Mouse (Mus musculus): ENCODE results near the gene Gm5849. TPM values are rescaled to one million over a fixed set of nuclear protein-coding genes. Genes with fewer than 3 reads are reported as not detected.
"Not testable (repeated sequence)": the region's sequence is repeated elsewhere in the genome, so short reads cannot be mapped to it uniquely, and the experiment has no call there.

Gm5849 gene
- not detected in 2 replicates for polyA plus RNA-seq (2015; fragmentation: Nextera tagmentation; extraction: Ambion mirVana)

- not testable (repeated sequence) for H3K4me2 ChIP-seq (replicated peaks); H3K36me3 ChIP-seq; ATAC-seq (ENCODE audit: low FRiP score, low read depth); H3K4me3 ChIP-seq; H3K9ac ChIP-seq; H3K4me1 ChIP-seq; H3K9me3 ChIP-seq; H3K27me3 ChIP-seq; H3K27ac ChIP-seq
- 86% methylated on average over 1 of the region's 1 CpGs for WGBS
Observed at GRCm38 (mm10) chr3:90777776-90778175, at the start of gene Gm5849. Gene Gm5849 (minus strand): TSS chr3:90777876.

DNA sequence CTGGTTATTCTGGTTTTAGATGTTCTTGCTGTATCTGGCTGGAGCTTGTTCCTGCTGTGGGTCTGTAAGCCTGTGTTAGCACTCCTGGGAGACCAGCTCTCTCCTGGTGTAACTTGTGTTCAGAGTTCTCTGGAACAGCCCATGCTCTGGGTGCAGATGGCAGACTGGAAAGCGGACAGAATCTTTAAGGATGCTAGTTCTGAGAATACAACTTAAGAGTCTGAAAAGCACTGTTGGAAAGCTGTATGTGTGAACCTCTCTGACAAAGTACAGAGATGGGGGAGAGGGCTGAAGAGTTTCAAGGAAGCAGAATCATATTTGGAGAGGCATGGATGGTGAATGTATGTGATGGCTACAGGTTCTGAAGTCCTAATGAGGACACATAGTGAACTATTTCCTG is 28.0 kb downstream of the Gm5849 start:
- no peaks in the 10 kb centered on the region for H3K4me1 ChIP-seq
- no peaks in the 10 kb centered on the region for H3K36me3 ChIP-seq
- H3K4me3 ChIP-seq, result no peak overlapping the region
- H3K4me2 ChIP-seq (replicated peaks), result no peak overlapping the region
- no peaks in the 10 kb centered on the region for H3K27me3 ChIP-seq
- 98% methylated on average over 1 of the region's 1 CpGs for WGBS
- H3K9ac ChIP-seq, result no peak overlapping the region
- ATAC-seq (ENCODE audit: low FRiP score, low read depth), result no peak
- no peak overlapping the region for H3K27ac ChIP-seq
- no peaks in the 10 kb centered on the region for H3K9me3 ChIP-seq

DNA sequence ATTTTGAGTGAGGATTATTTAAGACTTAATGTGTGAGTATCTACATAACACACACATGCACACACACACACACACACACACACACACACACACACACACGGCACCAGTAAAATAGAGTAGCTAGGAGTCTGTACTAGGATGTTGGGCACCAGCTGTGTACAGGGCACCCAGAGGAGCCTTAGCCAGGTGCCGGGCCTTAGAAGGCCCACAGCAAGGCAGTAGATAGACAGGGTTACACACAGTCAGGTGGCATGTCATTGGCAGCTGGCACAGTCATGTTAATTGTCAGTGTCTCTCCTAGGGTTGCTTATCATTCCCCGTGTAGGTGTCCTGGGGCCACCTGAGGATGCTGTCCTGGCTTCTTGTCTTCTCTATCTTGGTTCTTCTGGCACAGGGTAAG is 51.1 kb downstream of the Gm5849 start, which contains the start of gene Pglyrp4:
Gene Pglyrp4 (plus strand): TSS at position 301 of the 400 bp plus-strand sequence.
- Histone ChIP-seq H3K27ac (no peak within 1 kb of the TSS), H3K36me3 (no peaks in the 10 kb centered on the region), H3K4me1 (no peaks in the 10 kb centered on the region), H3K4me3 (no peak within 1 kb of the TSS), H3K9ac (no peak within 1 kb of the TSS), H3K27me3 (no peaks in the 10 kb centered on the region), H3K4me2 (replicated peaks) (no peak within 1 kb of the TSS), H3K9me3 (no peaks in the 10 kb centered on the region)
- 87% methylated on average over 3 of the region's 3 CpGs for WGBS
- no peak for ATAC-seq (ENCODE audit: low FRiP score, low read depth)

Other genes with a start within 250 kb of the Gm5849 start
- gene S100a16, start 240.6 kb downstream of the Gm5849 start, polyA plus RNA-seq (2015; fragmentation: Nextera tagmentation; extraction: Ambion mirVana), result 76.2 and 80.7 TPM in 2 replicates
- gene S100a3, start 217.3 kb downstream of the Gm5849 start, polyA plus RNA-seq (2015; fragmentation: Nextera tagmentation; extraction: Ambion mirVana), result 0.54 and 0.70 TPM in 2 replicates
- gene S100a2, start 187.6 kb downstream of the Gm5849 start, polyA plus RNA-seq (2015; fragmentation: Nextera tagmentation; extraction: Ambion mirVana), result not detected in 2 replicates
- not detected in 2 replicates for gene Gm42674, start 176.0 kb downstream of the Gm5849 start, polyA plus RNA-seq (2015; fragmentation: Nextera tagmentation; extraction: Ambion mirVana)
- 6.7 and 7.0 TPM in 2 replicates for gene S100a4, start 174.1 kb downstream of the Gm5849 start, polyA plus RNA-seq (2015; fragmentation: Nextera tagmentation; extraction: Ambion mirVana)
- gene S100a5, start 169.4 kb downstream of the Gm5849 start, polyA plus RNA-seq (2015; fragmentation: Nextera tagmentation; extraction: Ambion mirVana), result not detected in 2 replicates
- 58.5 and 64.0 TPM in 2 replicates for gene S100a6, start 165.0 kb downstream of the Gm5849 start, polyA plus RNA-seq (2015; fragmentation: Nextera tagmentation; extraction: Ambion mirVana)
- gene S100a7a, start 123.9 kb downstream of the Gm5849 start, polyA plus RNA-seq (2015; fragmentation: Nextera tagmentation; extraction: Ambion mirVana), result 0.34 TPM in 1 of 2 replicates, not detected in the other
- 6.0 and 6.6 TPM in 2 replicates for gene S100a8, start 108.9 kb downstream of the Gm5849 start, polyA plus RNA-seq (2015; fragmentation: Nextera tagmentation; extraction: Ambion mirVana)
- gene S100a9, start 82.2 kb downstream of the Gm5849 start, polyA plus RNA-seq (2015; fragmentation: Nextera tagmentation; extraction: Ambion mirVana), result 3.4 and 4.9 TPM in 2 replicates
- gene Pglyrp4, start 51.0 kb downstream of the Gm5849 start, polyA plus RNA-seq (2015; fragmentation: Nextera tagmentation; extraction: Ambion mirVana), result 0.13 TPM in 1 of 2 replicates, not detected in the other

Data from limb, embryonic 13.5 days (tissue).